Mouse (Mus musculus) heart, postnatal 36 days (tissue): ENCODE results near the gene Rin3. TPM values are rescaled to one million over a fixed set of nuclear protein-coding genes. Genes with fewer than 3 reads are reported as not detected.

Source experiments
- DNase-seq, 2 experiments: peaks; one replicate each; pipeline ENCODE4 v3.0.0; 2021 to 2022
- intact Hi-C: fragments of 180-260 bp; cut with DNase I; formaldehyde crosslinking; loops from one replicate; pipeline ENCODE4 v1.15.1; 2025
- total RNA-seq, 2 experiments: library from RNA; stranded (reverse); gene quantifications; 2 replicates each; pipeline ENCODE4 v1.2.3; 2021

Rin3 gene
- total RNA-seq, 2 experiments from 2014 or later, result 13.7 to 21.0 TPM

GRCm38 (mm10) chr12:102326753-102327340 is 44.0 kb downstream of the Rin3 start:
- intact Hi-C loops, result no loop called here
- DNase-seq, result no peak

- DNase-seq, result peak in 1 of 2 experiments; percentile 37
- intact Hi-C loops, result no loop called here
These were observed 44.7 kb downstream of the Rin3 start for GRCm38 (mm10) chr12:102327525-102327924.

DNA sequence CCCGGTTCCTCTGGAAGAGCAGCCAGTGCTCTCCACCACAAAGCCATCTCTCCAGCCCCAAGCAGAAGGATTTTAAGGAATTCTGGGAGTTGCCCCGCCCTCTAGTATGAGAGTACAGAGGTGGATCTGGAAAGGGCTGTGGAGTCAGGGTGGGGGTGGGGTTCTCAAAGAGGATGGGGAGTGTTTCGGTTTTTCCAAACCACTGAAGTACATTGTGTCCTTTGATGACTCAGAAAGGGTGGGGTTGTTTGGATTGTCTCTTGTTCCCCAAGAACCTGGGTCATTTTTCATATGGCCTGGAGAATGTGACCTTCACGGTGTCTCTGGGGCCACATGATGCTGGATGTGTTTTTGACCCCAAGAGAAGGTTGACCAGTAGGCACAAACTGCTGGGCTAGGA is 45.2 kb downstream of the Rin3 start:
- intact Hi-C loops, result loop anchor here (2.0 kb wide), 1 partner anchor 41 kb away; no protein-coding TSS in a partner anchor
- DNase-seq, result no peak

GRCm38 (mm10) chr12:102330188-102330587 is 47.3 kb downstream of the Rin3 start:
- intact Hi-C loops, result no loop called here
- no peak for DNase-seq

- intact Hi-C loops, result no loop called here
These were observed 47.9 kb downstream of the Rin3 start for GRCm38 (mm10) chr12:102330731-102331130.

GRCm38 (mm10) chr12:102333101-102333500 is 50.3 kb downstream of the Rin3 start:
- intact Hi-C loops, result no loop called here

More at GRCm38 (mm10) chr12:102330731-102331130, 47.9 kb downstream of the Rin3 start:
- DNase-seq, result no peak

DNA sequence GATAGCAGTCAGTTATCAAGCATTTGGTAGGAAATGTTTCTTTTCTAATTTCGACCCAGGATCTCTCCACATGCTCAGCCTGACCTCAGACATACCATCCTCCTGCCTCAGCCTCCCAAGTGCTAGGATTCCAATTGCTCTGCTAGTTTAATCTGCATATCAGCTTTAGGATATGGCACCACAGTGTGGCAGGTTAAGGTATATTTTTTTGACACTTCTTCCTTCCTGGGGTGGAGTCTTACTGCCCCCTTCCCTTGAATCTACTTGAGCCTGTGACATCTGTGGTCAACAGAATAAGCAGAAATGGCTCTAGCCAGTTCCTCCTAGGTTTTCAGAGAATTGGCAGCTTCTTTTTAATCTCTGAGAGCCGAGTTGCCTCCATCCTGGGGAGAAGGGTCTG is 56.2 kb downstream of the Rin3 start:
- no peak for DNase-seq
- intact Hi-C loops, result no loop called here

More at GRCm38 (mm10) chr12:102333101-102333500, 50.3 kb downstream of the Rin3 start:
- DNase-seq, result no peak

- intact Hi-C loops, result no loop called here
- no peak for DNase-seq
These were observed 57.6 kb downstream of the Rin3 start for GRCm38 (mm10) chr12:102340471-102340870.

GRCm38 (mm10) chr12:102342147-102342546 is 59.3 kb downstream of the Rin3 start:
- DNase-seq, result no peak
- intact Hi-C loops, result no loop called here

DNA sequence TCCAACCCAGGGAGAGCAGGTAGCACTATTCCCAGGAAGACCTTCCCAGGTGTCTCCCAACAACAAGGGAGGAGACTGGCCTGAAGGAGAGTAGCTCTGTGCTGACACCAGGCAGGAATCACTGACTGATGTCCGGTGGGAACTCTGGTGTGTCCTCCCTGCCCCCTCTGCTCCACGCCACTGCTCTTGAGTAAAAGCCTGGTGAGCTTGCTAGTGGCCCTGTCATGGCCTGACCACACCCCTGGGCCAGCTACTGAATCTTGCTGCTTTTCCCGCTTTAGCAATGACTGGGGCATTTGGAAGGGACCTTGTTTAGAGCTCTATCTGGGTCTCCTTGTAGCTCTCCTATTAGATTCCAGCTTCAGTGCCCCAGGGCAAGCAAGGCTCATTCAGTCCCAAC is 59.8 kb downstream of the Rin3 start:
- DNase-seq, result no peak
- intact Hi-C loops, result no loop called here

- intact Hi-C loops, result no loop called here
- DNase-seq, result no peak
These were observed 62.4 kb downstream of the Rin3 start for GRCm38 (mm10) chr12:102345031-102345815.

DNA sequence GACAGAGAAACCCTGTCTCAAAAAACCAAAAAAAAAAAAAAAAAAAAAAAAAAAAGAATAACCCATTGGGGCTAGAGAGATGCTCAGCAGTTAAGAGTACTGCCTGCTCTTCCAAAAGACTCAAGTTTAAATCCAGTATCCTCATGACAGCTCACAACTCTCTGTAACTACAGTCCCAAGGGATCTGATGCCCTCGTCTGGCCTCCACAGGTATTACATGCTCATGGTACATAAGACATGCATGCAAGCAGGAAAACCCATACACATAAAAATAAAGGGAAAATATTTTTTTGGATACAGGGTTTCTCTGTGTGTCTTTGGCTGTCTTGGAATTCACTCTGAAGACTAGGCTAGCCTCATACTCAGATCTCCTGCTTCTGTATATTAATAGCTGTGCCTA is 63.7 kb downstream of the Rin3 start:
- DNase-seq, result peak; percentile 49 to 75
- intact Hi-C loops, result loop anchor here (2.0 kb wide), 1 partner anchor 92 kb away; no protein-coding TSS in a partner anchor

DNA sequence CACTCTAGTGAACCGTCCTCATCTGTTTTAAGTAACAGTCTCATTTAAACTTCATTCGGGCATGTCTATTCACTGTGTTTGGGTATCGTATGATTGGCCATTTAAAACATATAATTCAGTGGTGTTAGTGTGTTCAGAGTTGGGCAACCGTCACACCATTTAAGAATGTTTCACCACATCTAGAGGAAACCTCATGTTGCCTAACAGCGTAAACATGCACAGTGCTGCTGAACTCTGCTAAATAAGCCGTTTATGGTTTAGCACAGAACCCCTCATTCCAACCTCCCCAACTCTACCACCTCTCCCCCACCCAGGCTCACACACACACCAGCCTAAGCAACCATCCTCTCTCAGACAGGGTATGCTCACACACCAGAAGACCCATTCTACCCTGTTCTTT is 65.6 kb downstream of the Rin3 start:
- intact Hi-C loops, result no loop called here
- DNase-seq, result no peak

DNA sequence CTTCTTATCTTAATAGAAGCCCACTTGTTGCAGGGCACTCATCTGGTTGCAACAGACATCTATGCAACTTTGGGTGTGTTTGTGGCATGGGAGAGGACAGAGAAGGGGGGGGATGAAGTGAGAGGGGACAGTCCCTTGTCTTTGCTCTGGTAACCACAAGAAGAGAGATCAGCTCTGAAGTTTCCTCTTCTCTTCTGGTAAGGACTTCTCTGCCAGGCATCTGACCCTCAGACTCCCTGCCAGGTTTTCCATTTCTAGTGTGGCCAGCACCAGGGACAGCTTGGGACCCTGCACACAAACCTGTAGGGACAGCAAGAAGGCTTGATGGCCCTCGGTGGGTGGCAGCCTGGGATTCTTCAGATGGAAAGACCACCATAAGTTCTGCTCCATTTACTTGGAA is 68.1 kb downstream of the Rin3 start:
- intact Hi-C loops, result no loop called here
- no peak for DNase-seq

- intact Hi-C loops, result no loop called here
- no peak for DNase-seq
These were observed 71.5 kb downstream of the Rin3 start for GRCm38 (mm10) chr12:102354126-102354984.

GRCm38 (mm10) chr12:102355784-102356183 is 72.9 kb downstream of the Rin3 start:
- intact Hi-C loops, result no loop called here
- DNase-seq, result no peak

- intact Hi-C loops, result no loop called here
- no peak for DNase-seq
These were observed 73.9 kb downstream of the Rin3 start for GRCm38 (mm10) chr12:102356781-102357180.

DNA sequence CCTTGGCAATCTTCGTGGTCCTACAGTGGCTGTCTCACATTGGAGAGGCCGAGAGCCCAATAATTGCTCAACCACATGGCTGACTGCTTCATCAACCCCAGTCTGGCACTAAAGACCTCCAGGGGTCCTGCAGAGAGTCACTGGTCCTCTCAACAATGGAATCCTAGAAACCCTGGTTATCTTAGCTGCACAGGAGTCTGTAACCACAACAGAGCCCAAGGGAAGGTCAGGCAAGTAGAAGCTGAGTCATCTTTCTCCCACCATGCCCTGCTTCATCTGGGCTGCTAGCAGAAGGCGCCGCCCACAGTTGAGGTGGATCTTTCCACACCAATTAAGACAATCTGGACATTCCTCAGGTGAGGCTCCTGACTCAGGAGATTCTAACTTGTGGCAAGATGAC is 76.5 kb downstream of the Rin3 start:
- intact Hi-C loops, result no loop called here
- no peak for DNase-seq

DNA sequence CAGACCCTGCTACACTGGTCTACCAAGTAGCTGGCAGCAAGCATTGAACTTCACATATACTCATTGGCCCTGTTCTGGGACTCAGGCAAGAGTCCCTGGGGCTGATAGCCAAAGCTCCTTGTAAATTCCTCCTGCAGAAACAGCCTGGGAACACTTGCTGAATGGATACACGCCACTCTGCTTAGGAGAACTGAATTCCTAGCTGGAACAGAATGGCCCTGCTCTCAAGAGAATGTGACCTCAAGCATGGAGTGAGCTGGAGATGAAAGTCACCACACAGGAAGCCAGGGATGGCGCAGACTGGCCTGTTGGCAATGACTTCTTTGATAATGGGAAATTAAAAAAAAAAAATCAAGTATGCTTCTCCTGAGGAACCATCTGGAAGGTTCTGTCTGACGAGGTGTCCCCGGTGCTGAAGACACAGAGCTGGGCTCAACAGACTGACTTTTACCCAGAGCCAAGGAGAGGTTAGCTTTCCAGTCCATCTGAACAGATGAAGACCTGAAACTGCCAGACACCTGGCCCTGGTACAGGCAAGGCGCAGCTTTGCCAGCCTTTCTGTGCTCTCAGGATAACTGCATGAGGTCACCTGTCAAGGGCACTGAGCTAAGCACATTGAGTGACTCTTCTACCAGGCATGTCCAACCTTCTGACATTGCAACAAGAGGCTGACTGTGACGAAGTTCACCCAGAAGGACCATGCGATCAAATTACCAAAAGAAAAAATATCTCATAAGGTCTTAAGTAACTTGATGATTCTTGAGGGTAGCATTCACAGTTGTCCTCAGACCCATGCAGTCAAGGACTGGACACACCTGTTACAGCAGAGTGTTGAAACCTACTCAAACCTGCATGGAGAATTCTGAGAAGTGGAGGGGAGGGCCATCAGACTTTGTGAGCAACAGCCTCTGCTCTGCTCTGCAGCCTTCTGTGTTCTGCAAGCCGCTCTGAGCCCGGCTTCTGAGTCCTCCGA is 78.6 kb downstream of the Rin3 start:
- intact Hi-C loops, result no loop called here
- DNase-seq, result peak in 1 of 2 experiments; percentile 18

- DNase-seq, result no peak
- intact Hi-C loops, result no loop called here
These were observed 82.2 kb downstream of the Rin3 start for GRCm38 (mm10) chr12:102365016-102365415.
